Mouse (Mus musculus) cerebellum, postnatal 4 days (tissue): ENCODE data around the gene Wdcp.
"Not testable (repeated sequence)": the region's sequence is repeated elsewhere in the genome, so short reads cannot be mapped to it uniquely, and the experiment has no call there.

Experiments
- DNase-seq, 2 experiments: peaks; one replicate each; pipeline ENCODE4 v3.0.0; 2022; ENCODE audit warnings: low spot score in 2 of 2, mixed read lengths in 1 of 2

Gene Wdcp

GRCm38 (mm10) chr12:4842890-4843597 is at the start of gene Wdcp:
TSS of gene Wdcp (plus strand) at chr12:4843303.
- peak; percentile 54 to 79 for DNase-seq

GRCm38 (mm10) chr12:4793718-4794117 is 49.4 kb upstream of the Wdcp start:
- peak in 1 of 2 experiments; percentile 32 for DNase-seq

- DNase-seq = not testable (repeated sequence)
Observed at GRCm38 (mm10) chr12:4797471-4797870, 45.6 kb upstream of the Wdcp start.

GRCm38 (mm10) chr12:4811036-4811435 is 32.1 kb upstream of the Wdcp start:
- DNase-seq = no peak

GRCm38 (mm10) chr12:4811705-4812104 is 31.4 kb upstream of the Wdcp start:
- no peak for DNase-seq

- peak in 1 of 2 experiments; percentile 9 for DNase-seq
Observed at GRCm38 (mm10) chr12:4813636-4814035, 29.5 kb upstream of the Wdcp start.

GRCm38 (mm10) chr12:4816680-4817360 is 26.3 kb upstream of the Wdcp start:
- DNase-seq = no peak

GRCm38 (mm10) chr12:4817361-4818101 is 25.6 kb upstream of the Wdcp start, which contains the start of gene Sf3b6:
TSS of gene Sf3b6 (plus strand) at chr12:4817544.
- DNase-seq = peak; percentile 93 to 97

GRCm38 (mm10) chr12:4827256-4827655 is 15.8 kb upstream of the Wdcp start:
- no peak for DNase-seq

- no peak for DNase-seq
Observed at GRCm38 (mm10) chr12:4836959-4837358, 6.1 kb upstream of the Wdcp start.

GRCm38 (mm10) chr12:4840010-4840409 is 3.1 kb upstream of the Wdcp start:
- no peak for DNase-seq

- no peak for DNase-seq
Observed at GRCm38 (mm10) chr12:4840741-4841140, 2.4 kb upstream of the Wdcp start.

- DNase-seq = peak; percentile 44 to 64
Observed at GRCm38 (mm10) chr12:4841392-4841887, 1.7 kb upstream of the Wdcp start, which contains the start of gene Fkbp1b. TSS of gene Fkbp1b (minus strand) at chr12:4841591.

GRCm38 (mm10) chr12:4842456-4842855 is 647 bp upstream of the Wdcp start:
- no peak for DNase-seq

- no peak for DNase-seq
Observed at GRCm38 (mm10) chr12:4843741-4844140, 638 bp downstream of the Wdcp start.

- DNase-seq = no peak
Observed at GRCm38 (mm10) chr12:4856160-4856559, 13.1 kb downstream of the Wdcp start.

- no peak for DNase-seq
Observed at GRCm38 (mm10) chr12:4856834-4857233, 13.7 kb downstream of the Wdcp start.

- no peak for DNase-seq
Observed at GRCm38 (mm10) chr12:4859241-4859914, 16.3 kb downstream of the Wdcp start.

GRCm38 (mm10) chr12:4862672-4863071 is 19.6 kb downstream of the Wdcp start:
- no peak for DNase-seq

GRCm38 (mm10) chr12:4863654-4864337 is 20.7 kb downstream of the Wdcp start:
- no peak for DNase-seq

- no peak for DNase-seq
Observed at GRCm38 (mm10) chr12:4864338-4864690, 21.2 kb downstream of the Wdcp start.
